Mouse (Mus musculus): ENCODE data around the gene Morn2.

GRCm38 (mm10) chr17:80290074-80290657 is at the start of gene Morn2, which contains the start of gene Dhx57:
- TF ChIP-seq POLR2A (IDR thresholded peaks at IDR 0.05; ENCODE audit: borderline replicate concordance, extremely low read depth, low read depth, low read length) (peak; percentile 36; the same call in 1 of the 2 replicates), CTCF (IDR thresholded peaks at IDR 0.05; ENCODE audit: insufficient read depth, low read length) (no peak)

All from lung, adult 2 months (tissue).